Mouse (Mus musculus) lung, embryonic 15.5 days (tissue): ENCODE measurements at regions not wholly inside any gene's neighbourhood (a gene's known extent, or its start where the extent isn't known, plus 50 kb on each side); places are given as distances from the start of the nearest gene placed in this dataset.

ENCODE experiments used
- ATAC-seq: fragments of 200-750 bp; cut with Nextera tagmentation; 2 replicates; pipeline ENCODE4 v1.8.0; 2017; ENCODE audit warnings: moderate number of reproducible peaks, borderline replicate concordance; ENCODE audit not compliant: low FRiP score, low TSS enrichment; ENCODE audit errors: extremely low read depth
- H3K27ac ChIP-seq: fragments of 300-500 bp; sonication (generic); 2 replicates; pipeline ENCODE4 v1.5.1; 2015; ENCODE audit warnings: moderate library complexity, mild to moderate bottlenecking, inconsistent platforms
- H3K27me3 ChIP-seq: fragments of 300-500 bp; sonication (generic); 2 replicates; pipeline ENCODE4 v1.6.1; 2015; ENCODE audit warnings: inconsistent platforms
- H3K36me3 ChIP-seq: fragments of 300-500 bp; sonication (generic); 2 replicates; pipeline ENCODE4 v1.6.1; 2015; ENCODE audit warnings: inconsistent platforms
- H3K4me1 ChIP-seq: fragments of 300-500 bp; sonication (generic); 2 replicates; pipeline ENCODE4 v1.6.1; 2015; ENCODE audit warnings: inconsistent platforms
- H3K4me2 ChIP-seq: fragments of 300-500 bp; sonication (generic); 2 replicates; pipeline ENCODE4 v1.6.1; 2015; ENCODE audit warnings: inconsistent platforms, mild to moderate bottlenecking, moderate library complexity
- H3K4me3 ChIP-seq: fragments of 300-500 bp; sonication (generic); 2 replicates; pipeline ENCODE4 v1.5.1; 2015; ENCODE audit warnings: mild to moderate bottlenecking, inconsistent platforms
- H3K9ac ChIP-seq: fragments of 300-500 bp; sonication (generic); 2 replicates; pipeline ENCODE4 v1.6.1; 2015; ENCODE audit warnings: inconsistent platforms
- H3K9me3 ChIP-seq: fragments of 300-500 bp; sonication (generic); 2 replicates; pipeline ENCODE4 v1.6.1; 2016; ENCODE audit warnings: inconsistent platforms
- WGBS: fragments of 180-500 bp; shearing (Covaris S2); methylation state at CpG from one replicate; pipeline ENCODE4 v1.1.7; 2015; 5-methylcytosine and 5-hydroxymethylcytosine counted together

DNA sequence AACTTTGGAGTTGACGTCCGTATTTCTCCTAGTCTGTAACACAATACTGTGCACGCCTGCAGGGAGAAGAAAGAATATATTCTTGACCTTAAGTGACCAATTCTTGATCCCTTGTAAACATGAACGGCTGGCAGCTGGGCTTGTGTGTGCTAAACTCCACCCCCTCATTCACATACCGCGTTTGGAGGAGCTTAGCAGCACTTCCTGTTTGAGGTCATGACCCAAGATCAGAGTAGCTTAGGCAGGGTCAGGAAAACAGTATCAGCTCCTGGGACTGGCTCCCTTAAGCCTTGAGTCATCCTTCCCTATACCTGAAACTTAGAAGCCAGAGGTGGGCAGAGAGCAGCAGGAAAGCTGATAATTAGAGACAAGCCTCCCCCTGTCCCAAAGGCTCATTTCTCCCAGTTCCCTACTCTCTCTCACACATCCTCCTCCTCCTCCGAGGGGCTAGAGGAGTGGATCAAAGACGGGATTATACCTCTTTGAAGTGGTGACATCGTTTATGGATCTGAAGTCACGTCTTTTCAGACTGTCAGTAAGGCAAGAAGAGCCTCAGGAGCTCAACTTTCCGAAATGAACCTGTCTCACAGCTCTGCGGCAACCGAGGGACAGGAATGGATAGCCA is 127.3 kb upstream of the Zfand5 start:
- Histone ChIP-seq H3K27me3 (no peaks in the 10 kb centered on the region), H3K36me3 (no peaks in the 10 kb centered on the region), H3K27ac (no peak overlapping the region), H3K9me3 (no peaks in the 10 kb centered on the region), H3K4me3 (no peak overlapping the region), H3K9ac (no peak overlapping the region), H3K4me2 (peak overlapping the region; percentile 14; the same call in 1 of the 2 replicates), H3K4me1 (peaks cover 13% of the 10 kb centered on the region)
- ATAC-seq, result peak; percentile 64; the same call in 1 of the 2 replicates
- 18% methylated on average over 13 of the region's 13 CpGs for WGBS

DNA sequence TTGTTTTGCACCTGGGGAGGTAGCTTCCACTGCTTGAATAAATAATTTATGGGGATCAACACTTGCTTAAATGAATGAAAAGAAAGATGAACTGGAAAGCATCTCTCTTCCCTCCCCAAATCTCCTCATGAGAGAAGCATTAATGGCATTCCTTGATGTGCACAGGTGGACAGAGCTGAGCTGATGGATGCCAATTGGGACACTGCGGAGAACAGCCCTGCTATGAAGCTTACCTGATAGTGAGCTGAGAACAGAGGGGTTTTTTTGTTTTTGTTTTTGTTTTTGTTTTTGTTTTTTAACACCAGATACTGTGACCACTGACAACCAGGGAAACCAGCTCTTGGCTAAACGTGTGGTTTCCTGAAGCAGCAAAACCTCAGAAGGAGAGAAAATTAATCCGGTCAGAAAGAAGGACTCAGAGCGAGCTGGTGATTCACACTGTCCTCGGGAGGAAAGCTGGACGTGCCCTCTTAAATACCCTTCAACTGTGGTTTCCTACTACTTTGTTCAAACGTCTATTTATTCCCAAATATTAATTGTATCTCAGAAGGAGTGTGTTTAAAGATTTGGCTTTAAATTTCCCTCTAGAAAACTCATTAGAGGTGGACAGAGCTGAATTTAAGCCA is 128.0 kb upstream of the Zfand5 start:
- no peak overlapping the region for H3K4me3 ChIP-seq
- no peak overlapping the region for H3K27ac ChIP-seq
- no peaks in the 10 kb centered on the region for H3K9me3 ChIP-seq
- H3K4me2 ChIP-seq, result peak overlapping the region; percentile 14; the same call in 1 of the 2 replicates
- H3K9ac ChIP-seq, result no peak overlapping the region
- peaks cover 13% of the 10 kb centered on the region for H3K4me1 ChIP-seq
- no peak for ATAC-seq
- H3K27me3 ChIP-seq, result no peaks in the 10 kb centered on the region
- H3K36me3 ChIP-seq, result no peaks in the 10 kb centered on the region
- 35% methylated on average over 7 of the region's 7 CpGs for WGBS

DNA sequence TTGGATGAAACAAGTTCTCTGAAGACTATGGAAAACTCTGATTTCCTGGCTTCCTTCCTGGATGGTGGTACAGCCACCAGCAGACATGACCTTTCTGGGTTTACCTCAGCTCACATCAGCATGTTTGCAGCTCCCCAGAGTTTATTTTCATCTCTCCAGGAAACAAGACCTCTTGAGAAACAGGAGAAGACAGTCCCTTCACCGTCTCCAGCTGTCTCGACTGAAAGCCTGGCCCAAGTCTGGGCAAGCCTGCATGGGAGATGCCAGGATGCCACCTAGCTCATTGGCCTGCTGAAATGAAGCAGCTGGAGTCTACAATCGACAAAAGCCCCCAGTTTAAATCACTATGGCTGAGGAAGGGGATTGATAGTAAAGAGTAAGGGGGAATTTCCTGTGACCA is 131.6 kb upstream of the Zfand5 start:
- ATAC-seq, result no peak
- WGBS, result 40% methylated on average over 3 of the region's 3 CpGs
- no peak overlapping the region for H3K9ac ChIP-seq

DNA sequence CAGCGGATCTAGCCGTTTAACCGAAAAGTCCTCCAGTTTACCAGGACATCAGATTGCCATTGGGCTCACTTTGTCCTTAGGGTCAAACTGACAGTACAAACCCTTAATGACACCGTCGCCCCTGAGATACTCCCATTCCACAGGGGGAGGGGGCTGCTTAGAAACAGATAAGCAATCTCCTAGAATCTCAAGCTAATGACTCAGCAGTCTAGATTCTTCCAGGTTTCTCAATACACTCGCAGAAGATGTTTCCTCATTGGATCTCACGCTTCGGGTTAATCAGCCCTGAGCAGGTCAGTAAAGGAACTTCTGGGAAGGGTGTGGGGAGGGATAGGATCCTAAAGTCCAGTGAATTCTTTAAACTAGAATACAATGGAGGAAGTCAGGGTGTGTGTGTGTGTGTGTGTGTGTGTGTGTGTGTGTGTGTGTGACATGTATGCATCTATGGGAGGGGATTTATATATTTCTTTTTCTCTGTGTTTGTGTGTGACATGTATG is 133.0 kb upstream of the Zfand5 start:
- no peaks in the 10 kb centered on the region for H3K27me3 ChIP-seq
- no peak for ATAC-seq
- WGBS, result 68% methylated on average over 8 of the region's 8 CpGs
- no peaks in the 10 kb centered on the region for H3K36me3 ChIP-seq
- H3K27ac ChIP-seq, result no peak overlapping the region
- no peaks in the 10 kb centered on the region for H3K9me3 ChIP-seq
- H3K4me2 ChIP-seq, result no peak overlapping the region
- peaks cover 3% of the 10 kb centered on the region for H3K4me1 ChIP-seq
- no peak overlapping the region for H3K4me3 ChIP-seq
- no peak overlapping the region for H3K9ac ChIP-seq

More for the DNA sequence above, 131.6 kb upstream of the Zfand5 start:
- Histone ChIP-seq H3K4me1 (peaks cover 13% of the 10 kb centered on the region), H3K36me3 (no peaks in the 10 kb centered on the region), H3K27ac (no peak overlapping the region), H3K4me3 (no peak overlapping the region), H3K9me3 (no peaks in the 10 kb centered on the region), H3K4me2 (no peak overlapping the region), H3K27me3 (no peaks in the 10 kb centered on the region)

DNA sequence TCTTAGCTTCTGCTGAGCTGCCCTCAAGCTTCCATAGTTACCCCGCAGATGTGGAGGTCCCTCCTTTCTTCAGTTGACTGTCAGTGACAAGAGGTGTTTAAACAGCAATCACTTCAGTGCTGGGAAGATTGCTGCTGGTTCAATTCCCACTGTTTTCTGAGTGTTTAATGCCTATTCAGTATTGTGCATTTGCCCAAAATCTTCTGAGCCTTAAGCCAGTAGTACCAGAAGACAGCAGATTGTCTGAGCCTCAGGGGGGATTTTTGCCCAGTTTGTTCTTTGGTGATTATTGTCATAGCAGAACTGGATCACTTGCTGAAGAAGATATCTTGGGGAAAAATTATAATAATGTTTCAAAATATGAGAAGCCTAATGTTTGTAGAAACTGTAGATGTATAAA is 135.3 kb upstream of the Zfand5 start:
- Histone ChIP-seq H3K4me1 (no peaks in the 10 kb centered on the region), H3K4me3 (no peak overlapping the region), H3K36me3 (no peaks in the 10 kb centered on the region), H3K4me2 (no peak overlapping the region), H3K9me3 (no peaks in the 10 kb centered on the region), H3K27ac (no peak overlapping the region), H3K27me3 (no peaks in the 10 kb centered on the region), H3K9ac (no peak overlapping the region)
- no peak for ATAC-seq
- 53% methylated on average over 1 of the region's 1 CpGs for WGBS

DNA sequence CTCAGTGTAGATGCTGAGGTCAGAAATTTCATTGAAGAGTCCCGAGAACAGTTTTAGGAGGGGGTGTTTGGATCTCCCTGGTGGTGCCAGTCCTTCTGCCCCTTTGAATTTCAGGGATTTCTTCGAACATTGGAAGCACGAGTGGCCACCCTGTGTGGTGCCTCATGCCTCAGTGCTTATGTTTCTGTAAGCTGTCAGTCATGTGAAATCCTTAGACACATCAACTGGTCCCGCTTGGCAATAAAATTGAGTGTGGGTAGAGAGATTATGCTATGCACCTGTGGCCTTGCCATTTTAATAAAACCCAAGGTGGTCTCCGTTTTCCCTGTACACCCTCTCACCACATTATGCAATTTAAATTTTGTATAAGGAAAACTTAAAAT is 136.1 kb upstream of the Zfand5 start:
- H3K4me2 ChIP-seq, result no peak overlapping the region
- H3K4me3 ChIP-seq, result no peak overlapping the region
- ATAC-seq, result no peak
- no peak overlapping the region for H3K9ac ChIP-seq
- H3K9me3 ChIP-seq, result no peaks in the 10 kb centered on the region
- no peak overlapping the region for H3K27ac ChIP-seq
- H3K4me1 ChIP-seq, result no peaks in the 10 kb centered on the region
- H3K27me3 ChIP-seq, result no peaks in the 10 kb centered on the region
- no peaks in the 10 kb centered on the region for H3K36me3 ChIP-seq
- 60% methylated on average over 5 of the region's 5 CpGs for WGBS

DNA sequence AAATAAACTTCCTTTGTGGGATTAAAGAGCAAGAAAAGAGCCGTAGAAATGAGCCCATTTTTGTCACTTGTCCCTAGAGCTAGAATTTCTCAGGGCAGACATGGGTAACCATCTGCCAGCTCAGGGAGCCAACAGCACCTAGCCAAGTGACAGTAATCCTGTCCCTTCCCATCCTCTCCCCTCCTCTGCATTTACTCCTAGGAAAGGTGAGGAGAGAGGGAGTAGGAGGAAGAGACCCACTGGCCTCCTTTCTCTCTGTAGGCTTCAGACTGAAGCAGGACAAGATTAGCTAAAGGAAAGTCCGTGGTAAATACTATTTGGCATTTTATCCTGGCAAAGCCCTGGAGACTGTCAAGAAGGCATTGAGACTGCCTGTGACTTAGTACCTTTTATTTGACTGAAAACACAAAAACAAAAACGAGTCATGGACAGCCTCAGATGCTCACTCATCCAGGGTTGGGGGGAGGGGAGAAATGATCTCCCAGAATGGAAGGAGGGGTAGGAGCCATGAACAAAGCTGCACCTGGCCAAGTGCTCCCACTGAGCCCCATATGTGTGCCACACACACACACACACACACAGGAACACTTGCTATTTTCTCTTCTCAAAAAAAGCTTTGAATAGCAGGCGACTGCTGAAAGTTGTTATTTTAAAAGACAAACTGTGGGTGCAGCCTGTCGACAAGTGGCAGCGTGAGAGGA is 136.6 kb upstream of the Zfand5 start:
- Histone ChIP-seq H3K4me3 (no peak overlapping the region), H3K4me1 (no peaks in the 10 kb centered on the region), H3K36me3 (no peaks in the 10 kb centered on the region), H3K9me3 (no peaks in the 10 kb centered on the region), H3K27me3 (no peaks in the 10 kb centered on the region), H3K4me2 (no peak overlapping the region), H3K27ac (no peak overlapping the region), H3K9ac (no peak overlapping the region)
- ATAC-seq, result no peak
- 44% methylated on average over 6 of the region's 6 CpGs for WGBS

DNA sequence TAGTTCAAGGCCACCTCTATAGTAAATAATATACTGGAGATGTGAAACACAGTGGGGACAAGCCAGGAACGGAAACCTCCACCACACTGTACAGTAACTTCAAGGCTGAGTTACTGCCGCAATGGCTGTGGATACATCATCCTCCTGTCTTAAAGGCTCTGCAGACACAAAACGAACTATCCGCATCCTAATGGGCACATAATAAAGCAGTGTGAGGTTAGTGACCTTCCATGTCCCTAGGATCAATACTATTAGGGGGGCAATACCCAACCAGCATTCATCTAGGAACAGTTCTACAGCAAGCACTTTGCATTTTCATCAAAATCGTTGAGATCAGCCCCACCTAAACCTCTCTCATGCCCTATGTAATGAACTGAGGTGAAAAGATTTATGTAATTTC is 142.4 kb upstream of the Zfand5 start:
- no peaks in the 10 kb centered on the region for H3K9me3 ChIP-seq
- no peaks in the 10 kb centered on the region for H3K4me1 ChIP-seq
- WGBS, result 87% methylated on average over 5 of the region's 5 CpGs
- H3K27me3 ChIP-seq, result no peaks in the 10 kb centered on the region
- no peak overlapping the region for H3K9ac ChIP-seq
- H3K27ac ChIP-seq, result no peak overlapping the region
- no peaks in the 10 kb centered on the region for H3K36me3 ChIP-seq
- H3K4me2 ChIP-seq, result no peak overlapping the region
- no peak for ATAC-seq
- H3K4me3 ChIP-seq, result no peak overlapping the region

DNA sequence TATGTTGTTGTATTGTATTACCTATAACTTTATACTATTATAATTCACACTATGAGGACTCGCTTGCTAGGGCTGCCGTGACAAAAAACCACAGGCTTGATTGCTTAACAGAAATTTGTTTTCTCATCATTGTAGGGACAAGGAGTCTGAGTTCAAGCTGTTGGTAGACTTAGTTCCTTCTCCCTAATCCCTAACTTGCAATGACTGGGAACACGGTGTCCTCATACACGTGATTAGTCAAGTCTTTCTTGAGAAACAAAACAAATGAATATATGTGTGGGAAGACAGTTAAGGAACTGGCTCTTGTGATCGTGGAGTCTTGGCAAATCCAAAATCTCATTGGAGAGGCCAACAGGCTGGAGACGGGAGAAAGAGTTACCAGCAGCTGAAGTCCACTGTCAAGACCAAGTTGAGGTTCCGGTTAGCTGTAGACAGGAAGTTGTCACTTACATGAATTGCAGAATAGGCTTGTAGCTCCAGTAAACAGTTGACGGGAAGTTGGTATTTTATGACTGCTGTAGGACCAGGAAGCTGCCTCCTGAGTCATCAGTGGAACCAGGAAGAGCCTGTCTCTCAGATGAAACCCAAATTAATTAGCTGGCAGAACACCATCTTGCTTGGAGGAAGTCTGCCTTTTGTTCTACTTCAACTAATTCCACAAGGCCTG is 144.9 kb upstream of the Zfand5 start:
- Histone ChIP-seq H3K9me3 (no peaks in the 10 kb centered on the region), H3K27ac (0 out of 2 replicates have a peak overlapping the region, but pooled peaks have one; percentile 2), H3K4me2 (no peak overlapping the region), H3K4me3 (no peak overlapping the region), H3K4me1 (no peaks in the 10 kb centered on the region), H3K36me3 (no peaks in the 10 kb centered on the region), H3K27me3 (no peaks in the 10 kb centered on the region), H3K9ac (no peak overlapping the region)
- WGBS, result 76% methylated on average over 8 of the region's 8 CpGs
- ATAC-seq, result no peak

DNA sequence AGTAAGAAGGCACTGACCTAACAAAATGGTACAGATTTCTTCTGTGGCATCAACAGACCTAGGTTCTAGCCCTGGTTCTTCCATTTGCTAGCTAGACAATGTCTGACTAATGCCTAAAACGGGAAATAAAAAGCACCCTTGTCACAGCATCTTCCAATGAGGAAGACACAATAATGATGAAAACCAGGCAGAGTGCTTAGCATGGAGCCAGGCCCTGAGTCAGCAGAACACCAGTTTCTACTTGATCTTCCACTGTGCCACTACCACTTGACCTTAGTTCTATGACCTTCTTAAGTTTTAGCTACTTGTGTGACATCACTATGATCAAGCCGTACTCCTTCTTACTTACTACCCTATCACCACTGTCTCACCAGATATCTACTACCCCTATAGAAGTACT is 145.4 kb upstream of the Zfand5 start:
- Histone ChIP-seq H3K4me3 (no peak overlapping the region), H3K36me3 (no peaks in the 10 kb centered on the region), H3K4me1 (no peaks in the 10 kb centered on the region), H3K27ac (no peak overlapping the region), H3K27me3 (no peaks in the 10 kb centered on the region), H3K4me2 (no peak overlapping the region), H3K9ac (no peak overlapping the region), H3K9me3 (no peaks in the 10 kb centered on the region)
- whole genome bisulfite sequencing, result 86% methylated on average over 2 of the region's 2 CpGs
- ATAC-seq, result no peak

DNA sequence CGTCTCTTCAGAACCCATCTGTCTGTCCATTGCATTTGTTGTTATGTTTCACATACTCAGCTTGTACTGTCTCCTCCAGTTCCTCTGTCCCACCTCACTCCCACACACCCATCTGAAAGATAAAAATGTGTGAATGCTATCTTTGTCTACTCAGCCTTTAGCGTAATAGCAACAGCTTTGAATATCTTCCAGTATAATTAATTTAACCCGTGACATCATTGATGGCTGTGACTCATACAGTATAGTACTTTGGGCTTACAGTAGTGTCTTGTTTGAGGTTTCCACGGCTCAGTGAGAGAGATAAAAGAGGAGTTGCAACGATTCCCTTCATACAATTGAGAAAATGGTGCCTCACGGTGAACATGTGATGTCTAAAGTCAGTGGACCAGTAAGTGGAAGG is 152.6 kb upstream of the Zfand5 start:
- Histone ChIP-seq H3K4me3 (no peak overlapping the region), H3K4me2 (no peak overlapping the region), H3K9ac (no peak overlapping the region), H3K36me3 (no peaks in the 10 kb centered on the region), H3K27ac (no peak overlapping the region), H3K27me3 (no peaks in the 10 kb centered on the region), H3K9me3 (no peaks in the 10 kb centered on the region), H3K4me1 (no peaks in the 10 kb centered on the region)
- ATAC-seq, result no peak
- WGBS, result 60% methylated on average over 6 of the region's 6 CpGs

DNA sequence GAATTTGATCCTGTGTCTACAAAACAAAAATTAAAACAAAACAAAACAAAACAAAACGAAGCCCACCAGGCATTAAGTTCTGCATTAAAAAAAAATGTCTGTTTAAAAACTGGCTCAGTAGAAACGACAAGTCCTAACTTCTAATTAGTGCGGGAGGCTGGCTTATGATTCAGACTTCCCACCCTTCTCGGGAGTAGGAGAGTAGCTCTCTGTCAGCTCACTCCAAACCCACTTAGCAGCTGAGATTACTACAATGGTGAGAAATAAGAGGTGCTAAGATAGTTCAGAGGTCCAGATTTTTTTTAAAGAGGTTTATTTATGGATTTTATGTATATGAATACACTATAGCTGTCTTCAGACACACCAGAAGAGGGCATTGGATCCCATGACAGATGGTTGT is 153.3 kb upstream of the Zfand5 start:
- WGBS, result 84% methylated on average over 4 of the region's 4 CpGs
- Histone ChIP-seq H3K4me1 (no peaks in the 10 kb centered on the region), H3K36me3 (no peaks in the 10 kb centered on the region), H3K4me2 (no peak overlapping the region), H3K9me3 (no peaks in the 10 kb centered on the region), H3K4me3 (no peak overlapping the region), H3K9ac (no peak overlapping the region), H3K27me3 (no peaks in the 10 kb centered on the region), H3K27ac (no peak overlapping the region)
- no peak for ATAC-seq
